Mouse (Mus musculus): ENCODE results near the gene Ugt1a2.
"Not testable (repeated sequence)": the region's sequence is repeated elsewhere in the genome, so short reads cannot be mapped to it uniquely, and the experiment has no call there.

The Ugt1a2 gene

GRCm38 (mm10) chr1:88200456-88200855 is at the start of gene Ugt1a2:
TSS of gene Ugt1a2 (plus strand) at chr1:88200601.
- no peak for DNase-seq (ENCODE audit: low read depth, low spot score)

GRCm38 (mm10) chr1:88158430-88158829 is 42.0 kb upstream of the Ugt1a2 start:
- no peak for DNase-seq (ENCODE audit: low read depth, low spot score)

GRCm38 (mm10) chr1:88165711-88166110 is 34.7 kb upstream of the Ugt1a2 start, which contains the start of gene Ugt1a5:
TSS of gene Ugt1a5 (plus strand) at chr1:88166012.
- DNase-seq (ENCODE audit: low read depth, low spot score) = no peak

- DNase-seq (ENCODE audit: low read depth, low spot score) = not testable (repeated sequence)
Observed at GRCm38 (mm10) chr1:88172190-88172589, 28.2 kb upstream of the Ugt1a2 start.

GRCm38 (mm10) chr1:88179657-88180056 is 20.7 kb upstream of the Ugt1a2 start:
- no peak for DNase-seq (ENCODE audit: low read depth, low spot score)

- no peak for DNase-seq (ENCODE audit: low read depth, low spot score)
Observed at GRCm38 (mm10) chr1:88186325-88186935, 14.0 kb upstream of the Ugt1a2 start.

- no peak for DNase-seq (ENCODE audit: low read depth, low spot score)
Observed at GRCm38 (mm10) chr1:88192136-88192535, 8.3 kb upstream of the Ugt1a2 start.

GRCm38 (mm10) chr1:88195687-88196086 is 4.7 kb upstream of the Ugt1a2 start:
- no peak for DNase-seq (ENCODE audit: low read depth, low spot score)

- DNase-seq (ENCODE audit: low read depth, low spot score) = no peak
Observed at GRCm38 (mm10) chr1:88197443-88197842, 3.0 kb upstream of the Ugt1a2 start.

- DNase-seq (ENCODE audit: low read depth, low spot score) = no peak
Observed at GRCm38 (mm10) chr1:88199996-88200395, 405 bp upstream of the Ugt1a2 start.

GRCm38 (mm10) chr1:88205294-88205922 is 5.0 kb downstream of the Ugt1a2 start, which contains the start of gene Dnajb3:
TSS of gene Dnajb3 (minus strand) at chr1:88205782.
- peak; percentile 84 for DNase-seq (ENCODE audit: low read depth, low spot score)

GRCm38 (mm10) chr1:88206843-88207479 is 6.6 kb downstream of the Ugt1a2 start:
- DNase-seq (ENCODE audit: low read depth, low spot score) = no peak

- DNase-seq (ENCODE audit: low read depth, low spot score) = no peak
Observed at GRCm38 (mm10) chr1:88211812-88212211, 11.4 kb downstream of the Ugt1a2 start, which contains the start of gene Ugt1a1. TSS of gene Ugt1a1 (plus strand) at chr1:88211959.

- no peak for DNase-seq (ENCODE audit: low read depth, low spot score)
Observed at GRCm38 (mm10) chr1:88212341-88213045, 12.1 kb downstream of the Ugt1a2 start.

GRCm38 (mm10) chr1:88213061-88213460 is 12.7 kb downstream of the Ugt1a2 start:
- no peak for DNase-seq (ENCODE audit: low read depth, low spot score)

GRCm38 (mm10) chr1:88213766-88214461 is 13.5 kb downstream of the Ugt1a2 start:
- no peak for DNase-seq (ENCODE audit: low read depth, low spot score)

- DNase-seq (ENCODE audit: low read depth, low spot score) = no peak
Observed at GRCm38 (mm10) chr1:88214462-88214952, 14.1 kb downstream of the Ugt1a2 start.

- no peak for DNase-seq (ENCODE audit: low read depth, low spot score)
Observed at GRCm38 (mm10) chr1:88215466-88216380, 15.3 kb downstream of the Ugt1a2 start.

GRCm38 (mm10) chr1:88216551-88216950 is 16.1 kb downstream of the Ugt1a2 start:
- no peak for DNase-seq (ENCODE audit: low read depth, low spot score)

- peak; percentile 42 for DNase-seq (ENCODE audit: low read depth, low spot score)
Observed at GRCm38 (mm10) chr1:88217144-88217543, 16.7 kb downstream of the Ugt1a2 start.

Measured in ZHBTc4 (cell line).